Mouse (Mus musculus) CH12F3 (cell line): ENCODE results near the gene Sema4c.

Experiments used
- in situ Hi-C: fragments of 300-500 bp; cut with MboI; formaldehyde crosslinking; loops from 2 replicates; pipeline ENCODE4 v1.14.3; 2020; ENCODE audit warnings: low sequenced_read_pairs

The Sema4c gene

GRCm38 (mm10) chr1:36580384-36581207 is 22.4 kb upstream of the Sema4c start:
- in situ Hi-C loops: no loop called here

GRCm38 (mm10) chr1:36579974-36580383 is 21.8 kb upstream of the Sema4c start:
- in situ Hi-C loops: no loop called here

- in situ Hi-C loops: no loop called here
Measured at GRCm38 (mm10) chr1:36576991-36577675, 19.0 kb upstream of the Sema4c start.

GRCm38 (mm10) chr1:36575347-36575746 is 17.2 kb upstream of the Sema4c start:
- in situ Hi-C loops: no loop called here

GRCm38 (mm10) chr1:36574196-36574955 is 16.2 kb upstream of the Sema4c start:
- in situ Hi-C loops: no loop called here

- in situ Hi-C loops: no loop called here
Measured at GRCm38 (mm10) chr1:36573524-36573923, 15.4 kb upstream of the Sema4c start.

- in situ Hi-C loops: no loop called here
Measured at GRCm38 (mm10) chr1:36572709-36573108, 14.6 kb upstream of the Sema4c start.

- in situ Hi-C loops: no loop called here
Measured at GRCm38 (mm10) chr1:36572140-36572700, 14.1 kb upstream of the Sema4c start.

- in situ Hi-C loops: no loop called here
Measured at GRCm38 (mm10) chr1:36571627-36572026, 13.5 kb upstream of the Sema4c start.

GRCm38 (mm10) chr1:36570320-36570719 is 12.2 kb upstream of the Sema4c start:
- in situ Hi-C loops: no loop called here

GRCm38 (mm10) chr1:36569694-36570276 is 11.6 kb upstream of the Sema4c start:
- in situ Hi-C loops: no loop called here

- in situ Hi-C loops: no loop called here
Measured at GRCm38 (mm10) chr1:36568776-36569175, 10.6 kb upstream of the Sema4c start.

GRCm38 (mm10) chr1:36567818-36568603 is 9.9 kb upstream of the Sema4c start:
- in situ Hi-C loops: no loop called here

- in situ Hi-C loops: no loop called here
Measured at GRCm38 (mm10) chr1:36566425-36566824, 8.3 kb upstream of the Sema4c start.

GRCm38 (mm10) chr1:36564101-36564500 is 6.0 kb upstream of the Sema4c start:
- in situ Hi-C loops: no loop called here

GRCm38 (mm10) chr1:36563632-36564031 is 5.5 kb upstream of the Sema4c start:
- in situ Hi-C loops: no loop called here

GRCm38 (mm10) chr1:36563197-36563596 is 5.0 kb upstream of the Sema4c start:
- in situ Hi-C loops: no loop called here

GRCm38 (mm10) chr1:36562388-36562787 is 4.2 kb upstream of the Sema4c start:
- in situ Hi-C loops: no loop called here

- in situ Hi-C loops: no loop called here
Measured at GRCm38 (mm10) chr1:36560903-36561302, 2.8 kb upstream of the Sema4c start.

GRCm38 (mm10) chr1:36559888-36560287 is 1.7 kb upstream of the Sema4c start:
- in situ Hi-C loops: loop anchor here (10.0 kb wide), 1 partner anchor 75 kb away; no protein-coding TSS in a partner anchor
